Mouse (Mus musculus): ENCODE measurements around the gene Sec14l1. TPM values are rescaled to one million over a fixed set of nuclear protein-coding genes. Genes with fewer than 3 reads are reported as not detected.
A peak's percentile ranks its signal among the peaks of the same experiment; 100 is the strongest.

The Sec14l1 gene
- total and polyA plus RNA-seq, 3 experiments, result 42.0 to 55.9 TPM; not detected in 1

DNA sequence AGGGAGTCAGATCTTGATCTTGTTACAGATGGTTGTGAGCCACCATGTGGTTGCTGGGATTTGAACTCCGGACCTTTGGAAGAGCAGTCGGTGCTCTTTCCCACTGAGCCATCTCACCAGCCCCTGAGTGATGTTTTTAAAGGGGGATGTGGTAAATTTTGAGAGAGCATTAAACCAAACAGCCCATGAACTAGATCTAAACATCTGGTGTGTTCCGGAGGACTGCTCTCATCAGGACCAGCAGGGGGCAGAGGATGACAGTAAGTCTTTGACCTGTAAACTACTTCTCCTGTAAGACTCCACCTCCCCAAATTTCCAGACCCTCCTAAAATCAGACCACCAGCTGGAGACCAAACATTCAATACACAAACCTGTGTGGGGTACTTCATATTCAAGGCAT, 45.9 kb upstream of the Sec14l1 start:
- Histone ChIP-seq H3K36me3 (ENCODE audit: control insufficient read depth in 1 of 2, insufficient read depth in 2 of 2, low read length in 2 of 2) (no peaks in the 10 kb centered on the region), H3K9me3 (replicated peaks; ENCODE audit: insufficient read depth, low read length) (no peaks in the 10 kb centered on the region), H3K27me3 (ENCODE audit: control insufficient read depth in 1 of 2, insufficient read depth in 2 of 2, low read length in 2 of 2) (no peaks in the 10 kb centered on the region; a peak in 1 of 4 replicates), H3K4me3 (ENCODE audit: control insufficient read depth in 1 of 2, insufficient read depth in 1 of 2, low read depth in 2 of 2, low read length in 2 of 2) (no peak overlapping the region), H3K79me2 (ENCODE audit: control insufficient read depth, insufficient read depth, low read length, poor library complexity) (no peaks in the 10 kb centered on the region), H3K27ac (ENCODE audit: control insufficient read depth, low read depth, low read length) (no peak overlapping the region), H3K4me1 (ENCODE audit: control insufficient read depth in 1 of 2, insufficient read depth in 2 of 2, low read length in 2 of 2) (no peaks in the 10 kb centered on the region), H3K9ac (ENCODE audit: control insufficient read depth, low read depth, low read length, poor library complexity, severe bottlenecking) (no peak overlapping the region)
- TF ChIP-seq SMC3 (IDR thresholded peaks at IDR 0.05; ENCODE audit: low read depth, low read length) (peak; percentile 72), RAD21 (IDR thresholded peaks at IDR 0.05; ENCODE audit: low read depth, low read length) (peak; percentile 61), MYC (IDR thresholded peaks at IDR 0.05; ENCODE audit: low read depth, low read length) (no peak), HCFC1 (IDR thresholded peaks at IDR 0.05; ENCODE audit: low read depth, low read length) (no peak), TBP (IDR thresholded peaks at IDR 0.05; ENCODE audit: low read depth, low read length) (peak; percentile 72), CTCF (IDR thresholded peaks at IDR 0.05 in 2 of 3, conservative IDR thresholded peaks at IDR 0.05 in 1 of 3; ENCODE audit: control insufficient read depth in 1 of 3, insufficient read depth in 1 of 3, low read depth in 2 of 3, low read length in 3 of 3, poor library complexity in 1 of 3, severe bottlenecking in 1 of 3) (peak; percentile 39 to 73 (median 61)), CHD2 (IDR thresholded peaks at IDR 0.05; ENCODE audit: low read length) (no peak), ZC3H11A (IDR thresholded peaks at IDR 0.05; ENCODE audit: low read depth, low read length) (peak; percentile 35), TAL1 (IDR thresholded peaks at IDR 0.05; ENCODE audit: low read length) (no peak)
- peak; percentile 73 for DNase-seq (ENCODE audit: low read depth, low spot score)

DNA sequence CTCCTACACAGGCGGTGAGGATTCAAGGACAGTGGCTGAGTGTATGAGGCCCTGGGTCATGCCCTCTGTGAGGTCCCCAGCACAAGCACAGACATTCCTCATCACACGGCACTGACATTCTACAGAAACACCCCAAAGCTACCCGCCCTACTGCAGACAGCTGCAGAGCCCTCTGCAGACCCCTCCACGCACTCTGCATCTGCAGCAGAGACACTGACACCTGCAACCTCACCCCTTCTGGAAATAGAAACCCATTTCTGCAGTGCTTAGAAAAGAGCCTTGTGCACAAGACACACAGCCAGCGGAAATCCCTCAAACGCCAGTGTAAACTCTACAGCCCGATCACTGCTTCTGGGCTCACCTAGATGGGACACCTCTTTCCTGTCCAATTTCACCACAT, 44.3 kb upstream of the Sec14l1 start:
- DNase-seq (ENCODE audit: low read depth, low spot score), result no peak
- TF ChIP-seq SIN3A (IDR thresholded peaks at IDR 0.05; ENCODE audit: low read length) (no peak), USF1 (IDR thresholded peaks at IDR 0.05; ENCODE audit: low read depth, low read length) (no peak), TCF12 (IDR thresholded peaks at IDR 0.05; ENCODE audit: low read depth, low read length) (no peak), GATA1 (IDR thresholded peaks at IDR 0.05; ENCODE audit: low read depth, low read length) (no peak), RCOR1 (IDR thresholded peaks at IDR 0.05; ENCODE audit: low read depth, low read length) (no peak), CTCF (IDR thresholded peaks at IDR 0.05 in 2 of 3, conservative IDR thresholded peaks at IDR 0.05 in 1 of 3; ENCODE audit: control insufficient read depth in 1 of 3, insufficient read depth in 1 of 3, low read depth in 2 of 3, low read length in 3 of 3, poor library complexity in 1 of 3, severe bottlenecking in 1 of 3) (no peak), E2F4 (IDR thresholded peaks at IDR 0.05; ENCODE audit: borderline replicate concordance, low read depth, low read length) (no peak), GABPA (IDR thresholded peaks at IDR 0.05; ENCODE audit: low read depth, low read length) (no peak), JUND (IDR thresholded peaks at IDR 0.05; ENCODE audit: low read depth, low read length) (no peak), ZKSCAN1 (IDR thresholded peaks at IDR 0.05; ENCODE audit: low read depth, low read length) (no peak), CHD2 (IDR thresholded peaks at IDR 0.05; ENCODE audit: low read length) (no peak), MEF2A (IDR thresholded peaks at IDR 0.05; ENCODE audit: extremely low read depth, insufficient replicate concordance, low read depth, low read length, poor library complexity, severe bottlenecking) (no peak), UBTF (IDR thresholded peaks at IDR 0.05; ENCODE audit: borderline replicate concordance, insufficient read depth, low read depth, low read length) (no peak), ZNF384 (IDR thresholded peaks at IDR 0.05; ENCODE audit: low read depth, low read length) (no peak), ETS1 (IDR thresholded peaks at IDR 0.05; ENCODE audit: low read depth, low read length) (no peak), MXI1 (IDR thresholded peaks at IDR 0.05; ENCODE audit: low read depth, low read length) (no peak), SMC3 (IDR thresholded peaks at IDR 0.05; ENCODE audit: low read depth, low read length) (no peak)
- no peak overlapping the region for H3K4me3 ChIP-seq (ENCODE audit: control insufficient read depth in 1 of 2, insufficient read depth in 1 of 2, low read depth in 2 of 2, low read length in 2 of 2)
- no peaks in the 10 kb centered on the region for H3K4me1 ChIP-seq (ENCODE audit: control insufficient read depth in 1 of 2, insufficient read depth in 2 of 2, low read length in 2 of 2)
- H3K27me3 ChIP-seq (ENCODE audit: control insufficient read depth in 1 of 2, insufficient read depth in 2 of 2, low read length in 2 of 2), result no peaks in the 10 kb centered on the region; a peak in 1 of 4 replicates
- no peaks in the 10 kb centered on the region for H3K79me2 ChIP-seq (ENCODE audit: control insufficient read depth, insufficient read depth, low read length, poor library complexity)
- H3K27ac ChIP-seq (ENCODE audit: control insufficient read depth, low read depth, low read length), result no peak overlapping the region
- H3K36me3 ChIP-seq (ENCODE audit: control insufficient read depth in 1 of 2, insufficient read depth in 2 of 2, low read length in 2 of 2), result no peaks in the 10 kb centered on the region
- no peaks in the 10 kb centered on the region for H3K9me3 ChIP-seq (replicated peaks; ENCODE audit: insufficient read depth, low read length)
- no peak overlapping the region for H3K9ac ChIP-seq (ENCODE audit: control insufficient read depth, low read depth, low read length, poor library complexity, severe bottlenecking)

Data from MEL (cell line).